Mouse (Mus musculus) layer of hippocampus, postnatal 25 days (tissue): ENCODE data around the gene Numa1. TPM values are rescaled to one million over a fixed set of nuclear protein-coding genes. Genes with fewer than 3 reads are reported as not detected.
"Not testable (repeated sequence)": the region's sequence is repeated elsewhere in the genome, so short reads cannot be mapped to it uniquely, and the experiment has no call there.

Experiments used
- DNase-seq, 2 experiments: peaks; one replicate each; pipeline ENCODE4 v3.0.0; 2022; ENCODE audit warnings: mixed read lengths in 2 of 2, low spot score in 1 of 2; ENCODE audit errors: extremely low spot score in 1 of 2
- total RNA-seq, 2 experiments: library from RNA; stranded (reverse); gene quantifications; 2 replicates each; pipeline ENCODE4 v1.2.3; 2021

Gene Numa1
- total RNA-seq, 2 experiments from 2014 or later, result 89.0 to 98.9 TPM

- DNase-seq, result no peak
Measured at GRCm38 (mm10) chr7:101971721-101972120, 37.8 kb downstream of the Numa1 start.

DNA sequence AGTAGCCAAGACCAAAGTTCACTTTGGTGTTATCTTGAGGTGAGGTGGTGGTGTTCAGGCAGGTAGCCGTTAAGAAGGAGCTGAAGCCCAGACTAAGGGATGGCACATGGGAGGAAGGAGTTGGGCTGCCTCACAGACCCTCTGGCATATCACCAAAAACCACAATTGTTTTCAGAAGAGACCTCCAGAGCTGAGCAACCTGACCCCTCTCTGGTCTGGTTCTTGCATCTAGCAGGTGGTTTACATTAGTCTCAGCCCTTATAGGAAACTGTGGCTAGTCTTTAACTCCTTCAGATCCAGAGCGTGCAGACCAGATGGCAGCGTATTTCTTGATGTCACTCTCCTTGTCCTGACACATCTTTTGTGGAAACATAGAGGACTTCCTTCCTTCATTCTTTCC lies 39.8 kb downstream of the Numa1 start:
- no peak for DNase-seq

DNA sequence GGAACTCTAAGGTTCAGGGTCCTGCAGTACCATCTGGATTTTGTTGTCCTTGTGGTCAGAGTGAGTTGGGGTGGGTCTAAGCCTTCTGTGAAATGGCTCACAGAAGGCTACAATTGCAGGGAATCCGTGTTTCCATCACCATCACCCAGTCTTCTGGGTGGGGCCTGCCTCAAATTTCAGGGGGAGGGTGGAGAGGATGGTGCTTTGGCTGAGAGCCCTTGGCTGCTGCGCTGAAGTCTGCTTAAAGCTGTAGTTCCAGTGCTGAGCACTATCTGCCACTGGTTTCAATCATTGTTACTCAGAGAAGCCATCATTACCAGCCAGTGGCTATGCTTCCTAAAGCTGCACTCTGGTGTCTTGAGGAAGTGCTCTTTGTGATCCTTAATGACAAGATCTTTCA lies 40.6 kb downstream of the Numa1 start:
- no peak for DNase-seq

DNA sequence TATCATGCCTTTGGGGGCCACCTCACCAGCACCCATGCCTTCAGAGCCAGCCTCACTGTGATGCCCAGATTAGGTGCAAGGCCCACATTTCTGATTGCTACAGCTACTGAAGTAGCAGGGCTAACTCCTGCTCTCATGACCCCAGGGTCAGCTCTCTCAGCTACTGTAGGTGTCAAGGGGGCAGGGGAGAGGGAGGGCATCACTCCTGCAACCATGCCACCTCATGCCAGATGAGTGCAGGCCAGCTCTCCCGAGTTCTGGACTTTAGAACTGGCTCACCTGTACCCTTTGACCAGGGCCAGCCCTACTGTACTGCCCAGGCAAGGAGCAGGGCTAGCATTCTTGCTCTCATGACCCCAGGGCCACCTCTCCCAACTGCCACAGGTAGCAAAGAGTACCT lies 48.8 kb downstream of the Numa1 start:
- no peak for DNase-seq

- no peak for DNase-seq
Measured at GRCm38 (mm10) chr7:101985081-101985480, 51.2 kb downstream of the Numa1 start.

DNA sequence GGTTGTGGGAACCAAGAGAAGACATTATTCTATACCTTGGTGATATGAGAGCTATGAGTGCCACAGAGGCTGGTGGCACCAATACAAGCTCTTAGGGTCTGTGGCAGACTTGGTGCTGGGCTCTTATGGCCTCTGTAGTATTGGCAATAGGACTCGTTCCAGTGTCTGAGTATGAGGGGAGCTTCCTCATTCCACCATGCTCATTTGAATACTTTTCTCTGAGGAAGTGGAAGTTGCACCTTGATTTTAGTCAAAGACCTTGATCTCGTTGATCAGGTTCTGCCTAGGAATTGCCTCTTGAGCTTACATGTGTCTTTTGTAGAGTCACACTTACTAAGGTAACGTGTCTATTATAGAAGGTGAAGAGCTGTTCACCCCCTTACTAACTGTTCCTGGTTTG lies 60.3 kb downstream of the Numa1 start:
- no peak for DNase-seq

- peak; percentile 82 to 91 for DNase-seq
Measured at GRCm38 (mm10) chr7:101998194-101998927, 64.5 kb downstream of the Numa1 start.

DNA sequence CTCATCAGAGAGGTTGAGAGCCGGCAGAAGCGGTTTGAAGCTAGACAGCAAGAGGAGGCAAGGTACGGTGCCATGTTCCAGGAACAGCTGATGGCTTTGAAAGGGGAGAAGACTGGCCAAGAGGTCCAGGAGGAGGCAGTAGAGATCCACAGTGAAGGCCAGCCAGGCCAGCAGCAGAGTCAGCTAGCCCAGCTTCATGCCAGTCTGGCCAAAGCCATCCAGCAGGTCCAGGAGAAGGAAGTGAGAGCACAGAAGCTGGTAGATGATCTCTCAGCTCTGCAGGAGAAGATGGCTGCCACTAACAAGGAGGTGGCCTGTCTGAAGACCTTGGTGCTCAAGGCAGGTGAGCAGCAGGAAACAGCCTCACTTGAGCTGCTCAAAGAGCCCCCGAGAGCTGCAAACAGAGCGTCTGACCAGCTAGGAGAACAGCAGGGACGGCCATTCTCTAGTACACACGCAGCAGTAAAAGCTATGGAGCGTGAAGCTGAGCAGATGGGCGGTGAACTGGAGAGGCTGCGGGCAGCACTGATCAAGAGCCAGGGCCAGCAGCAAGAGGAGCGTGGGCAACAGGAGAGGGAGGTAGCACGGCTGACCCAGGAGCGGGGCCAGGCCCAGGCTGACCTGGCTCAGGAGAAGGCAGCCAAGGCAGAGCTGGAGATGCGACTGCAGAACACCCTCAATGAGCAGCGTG lies 65.7 kb downstream of the Numa1 start:
- DNase-seq, result no peak

GRCm38 (mm10) chr7:102000296-102000695 lies 66.4 kb downstream of the Numa1 start:
- no peak for DNase-seq

DNA sequence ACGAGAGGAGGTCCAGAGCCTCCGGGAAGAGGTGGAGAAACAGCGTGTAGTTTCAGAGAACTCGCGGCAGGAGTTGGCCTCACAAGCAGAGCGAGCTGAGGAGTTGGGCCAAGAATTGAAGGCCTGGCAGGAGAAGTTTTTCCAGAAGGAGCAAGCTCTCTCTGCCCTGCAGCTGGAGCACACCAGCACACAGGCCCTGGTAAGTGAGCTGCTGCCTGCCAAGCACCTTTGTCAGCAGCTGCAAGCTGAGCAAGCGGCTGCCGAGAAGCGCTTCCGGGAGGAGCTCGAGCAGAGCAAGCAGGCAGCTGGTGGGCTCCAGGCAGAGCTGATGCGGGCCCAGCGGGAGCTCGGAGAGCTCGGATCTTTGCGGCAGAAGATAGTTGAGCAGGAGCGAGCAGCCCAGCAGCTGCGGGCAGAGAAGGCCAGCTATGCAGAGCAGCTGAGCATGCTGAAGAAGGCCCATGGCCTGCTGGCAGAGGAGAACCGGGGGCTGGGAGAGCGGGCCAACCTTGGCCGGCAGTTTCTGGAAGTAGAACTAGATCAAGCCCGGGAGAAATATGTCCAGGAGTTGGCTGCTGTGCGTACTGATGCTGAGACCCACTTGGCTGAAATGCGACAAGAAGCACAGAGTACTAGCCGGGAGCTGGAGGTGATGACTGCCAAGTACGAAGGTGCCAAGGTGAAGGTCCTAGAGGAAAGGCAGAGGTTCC lies 67.2 kb downstream of the Numa1 start:
- DNase-seq, result no peak

DNA sequence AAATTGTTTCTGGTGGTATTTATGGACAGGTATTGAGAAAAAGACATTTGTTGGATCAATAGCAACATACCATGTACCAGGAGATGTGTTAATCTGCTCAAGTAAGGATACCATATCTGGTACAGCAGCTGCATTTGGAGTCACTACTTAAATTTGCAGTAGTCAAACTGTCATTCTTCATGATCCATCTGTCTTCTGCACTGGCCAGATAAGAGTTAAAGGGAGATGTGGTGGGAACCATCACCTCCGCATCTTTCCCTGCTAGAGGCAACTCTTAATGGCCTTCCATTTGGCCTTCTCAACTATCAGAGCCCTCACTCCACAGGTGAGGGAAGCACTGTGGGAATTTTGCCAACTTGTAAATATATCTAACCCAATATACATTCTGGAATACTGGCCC lies 72.6 kb downstream of the Numa1 start:
- DNase-seq, result no peak

DNA sequence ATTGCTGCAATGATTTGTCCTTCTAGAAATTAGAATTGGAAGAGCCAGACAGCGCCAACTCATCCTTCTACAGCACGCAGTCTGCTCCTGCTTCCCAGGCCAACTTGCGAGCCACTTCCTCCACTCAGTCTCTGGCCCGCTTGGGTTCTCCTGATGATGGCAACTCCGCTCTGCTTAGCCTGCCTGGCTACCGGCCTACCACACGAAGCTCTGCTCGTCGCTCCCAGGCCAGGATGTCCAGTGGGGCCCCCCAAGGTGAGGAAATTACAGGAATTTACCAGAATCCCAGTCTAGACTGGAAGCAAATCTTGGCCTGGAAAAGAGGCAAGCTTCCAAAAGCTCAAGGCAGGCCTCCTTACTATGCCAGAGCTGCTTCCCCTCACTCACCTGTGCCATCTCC lies 77.9 kb downstream of the Numa1 start:
- no peak for DNase-seq

- no peak for DNase-seq
Measured at GRCm38 (mm10) chr7:102013416-102013815, 79.5 kb downstream of the Numa1 start.

DNA sequence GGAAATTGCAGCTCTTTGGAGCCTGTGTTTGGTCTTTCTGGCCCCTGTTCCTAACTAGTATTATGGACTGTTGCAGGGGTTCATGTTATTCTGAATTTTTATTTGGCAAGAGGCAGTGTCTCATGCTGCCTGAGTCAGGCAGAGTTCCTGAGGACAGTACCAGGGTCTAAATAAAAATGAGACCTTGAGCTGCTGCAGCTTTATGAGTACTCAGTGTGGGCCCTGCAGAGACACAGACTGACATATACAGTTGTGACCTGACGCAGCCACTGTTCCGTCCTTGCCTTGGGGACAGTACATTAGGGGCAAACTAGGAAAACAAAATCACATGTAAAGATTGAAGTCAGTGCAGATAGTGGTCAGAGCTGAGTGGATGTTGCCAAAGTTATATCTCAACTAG lies 81.1 kb downstream of the Numa1 start:
- no peak for DNase-seq

GRCm38 (mm10) chr7:102016936-102017335 lies 83.0 kb downstream of the Numa1 start:
- DNase-seq, result no peak

DNA sequence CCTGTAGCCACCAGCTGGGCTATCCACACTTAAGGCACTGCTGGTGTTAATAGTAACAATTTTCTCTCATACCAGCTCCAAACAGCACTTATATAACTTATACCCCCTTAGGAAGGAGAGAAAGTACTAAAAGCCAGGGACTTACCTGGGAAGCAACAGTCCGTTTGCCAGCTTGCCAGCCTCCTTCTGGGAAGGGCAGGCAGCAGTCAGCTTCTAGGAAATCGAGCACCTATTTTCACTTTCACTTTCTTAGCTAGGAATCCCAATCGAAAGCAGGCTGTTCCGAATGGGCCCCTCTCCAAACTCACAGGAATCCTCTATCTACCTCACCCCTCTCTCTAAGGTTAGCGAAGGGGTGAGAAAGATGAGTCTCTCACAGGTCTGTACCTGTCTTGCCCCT lies 83.5 kb downstream of the Numa1 start:
- DNase-seq, result no peak

DNA sequence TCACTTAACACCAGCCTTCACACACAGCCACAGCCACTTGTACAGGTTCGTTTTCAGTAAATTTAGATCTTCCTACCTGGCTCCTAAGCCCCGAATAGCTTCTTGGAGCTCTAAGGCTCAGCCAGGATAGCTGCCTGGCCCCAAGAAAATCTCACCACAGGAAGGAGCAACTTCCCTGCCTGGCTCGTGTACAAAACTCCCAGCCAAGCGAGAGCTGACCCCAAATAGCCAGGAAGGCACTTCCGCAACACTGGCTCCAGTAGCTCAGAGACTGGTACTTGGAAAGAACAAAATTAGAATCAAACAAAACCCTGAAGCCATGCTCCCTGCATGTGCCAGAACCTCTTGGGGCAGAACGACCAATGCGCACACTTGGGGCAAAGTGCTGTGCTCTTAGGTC lies 84.1 kb downstream of the Numa1 start:
- no peak for DNase-seq

DNA sequence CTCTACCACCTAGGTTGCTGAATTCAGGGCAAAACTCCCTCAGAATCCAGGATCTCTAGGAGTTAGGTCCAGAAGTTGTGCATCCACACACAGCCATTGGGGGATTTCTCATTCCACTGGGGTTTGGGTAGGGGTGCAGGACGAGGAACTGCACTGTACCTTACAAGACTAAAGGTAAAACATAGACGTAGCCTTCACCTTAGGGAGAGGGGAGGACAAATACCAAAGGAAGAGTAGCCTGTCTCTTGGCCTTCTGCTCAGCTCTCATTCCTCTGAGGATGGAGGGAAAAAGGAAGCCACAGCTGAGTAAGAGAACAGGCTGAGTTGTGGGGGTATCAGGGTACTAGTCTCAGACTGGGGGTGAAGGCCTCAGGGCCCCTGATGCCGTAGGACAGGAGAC lies 84.7 kb downstream of the Numa1 start, which contains the start of gene Il18bp:
Gene Il18bp (minus strand): TSS at position 101 of the 400 bp plus-strand sequence.
- no peak for DNase-seq

DNA sequence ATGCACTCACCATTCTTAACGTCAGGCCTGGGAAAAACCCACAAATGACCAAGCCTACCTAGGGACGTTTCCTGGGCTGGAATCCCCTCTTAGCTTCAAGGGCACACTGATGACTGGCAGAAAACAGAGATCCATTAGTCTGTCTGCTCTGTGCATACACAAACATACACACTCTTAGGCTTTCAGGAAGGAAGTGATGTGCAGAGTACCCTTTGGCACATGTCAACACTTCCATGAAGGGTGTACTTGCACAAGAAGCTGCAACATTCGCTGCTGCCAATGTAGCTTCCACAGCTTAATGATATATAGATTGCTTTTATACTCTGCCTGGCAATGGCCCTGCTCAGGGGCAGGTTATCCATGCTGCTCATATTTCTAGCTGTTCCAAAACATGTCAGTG lies 85.5 kb downstream of the Numa1 start:
- no peak for DNase-seq

- DNase-seq, result not testable (repeated sequence)
Measured at GRCm38 (mm10) chr7:102020934-102021333, 87.0 kb downstream of the Numa1 start.

- no peak for DNase-seq
Measured at GRCm38 (mm10) chr7:102023821-102024220, 89.9 kb downstream of the Numa1 start.
